Mouse (Mus musculus) embryo, embryonic 11 days (tissue): Measurements from ENCODE around the gene Maco1.

Source experiments
- DNase-seq: peaks from one replicate; pipeline ENCODE4 v3.0.0-alpha.2; 2015

Gene Maco1

DNA sequence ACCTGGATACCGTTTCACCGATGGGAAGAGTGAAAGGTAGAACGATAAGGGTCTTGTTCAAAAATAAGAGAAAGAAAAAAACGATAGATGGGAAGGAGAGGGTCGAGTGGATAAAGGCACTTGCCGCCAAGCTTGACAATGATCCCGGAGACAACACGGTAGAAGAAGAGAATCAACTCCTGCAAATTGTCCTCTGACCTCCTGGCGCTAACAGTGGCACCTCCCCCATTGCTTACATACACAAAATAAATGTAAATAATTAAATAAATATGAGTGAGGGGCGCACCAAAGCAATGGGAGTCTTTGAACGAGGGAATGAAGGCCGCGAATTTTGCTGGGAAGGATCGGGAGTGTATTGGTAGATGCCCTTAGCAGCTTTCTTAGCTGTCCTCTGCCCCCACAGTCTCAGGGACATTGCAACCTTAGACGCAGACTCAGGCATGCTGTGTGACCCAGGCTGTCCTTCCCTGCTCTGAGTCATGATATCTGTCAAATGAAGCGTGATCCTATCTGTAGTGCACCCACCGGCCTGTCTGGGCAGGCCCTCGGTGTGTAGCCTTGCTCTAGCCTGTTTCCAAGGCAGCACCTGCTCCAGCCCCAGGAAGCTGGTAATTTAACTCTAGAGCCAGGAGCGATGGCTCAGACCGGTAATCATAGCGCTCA lies 84.8 kb downstream of the Maco1 start:
- DNase-seq, result peak; percentile 37

DNA sequence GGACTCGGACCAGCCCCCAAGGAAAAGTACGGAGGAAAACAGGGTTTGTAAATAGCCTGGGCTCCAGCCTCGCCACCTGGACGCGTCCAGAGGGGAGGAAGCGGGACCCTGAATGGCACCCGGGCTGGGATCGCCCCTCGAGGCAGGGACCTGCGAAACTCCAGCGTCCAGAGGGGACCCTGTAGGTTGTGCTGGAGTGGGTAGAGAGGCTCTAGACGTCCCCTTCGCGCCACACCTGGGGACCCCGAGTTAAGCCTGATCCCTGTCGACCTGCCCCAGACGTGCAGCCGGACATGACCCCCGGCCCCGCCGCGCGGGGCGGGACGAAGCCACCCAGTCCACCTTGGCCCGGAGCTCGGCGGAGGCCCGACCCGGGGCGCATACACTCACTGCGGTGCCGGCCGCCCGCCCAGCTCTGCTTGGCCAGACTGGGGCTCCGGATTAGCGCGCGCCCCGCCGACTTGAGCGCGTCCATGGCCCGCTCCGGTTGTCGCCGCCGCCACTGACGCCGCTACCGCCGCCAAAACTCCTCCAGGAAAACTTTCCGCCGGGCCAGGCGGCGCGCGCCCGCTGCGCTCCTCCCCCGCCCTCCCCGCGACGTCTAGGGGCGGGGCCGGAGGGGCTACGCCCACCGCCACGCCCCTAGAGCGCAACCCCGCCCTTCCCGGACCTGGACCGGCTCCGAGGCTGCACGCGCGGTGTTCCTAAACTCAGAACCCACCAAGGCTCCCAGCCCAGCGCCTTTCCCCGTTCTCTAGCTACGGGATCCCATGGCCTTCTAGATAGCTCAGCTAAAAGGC lies 85.5 kb downstream of the Maco1 start, which contains the start of gene Ldlrap1:
Ldlrap1 (minus strand) TSS at position 599 of the 800 bp plus-strand sequence.
- peak; percentile 91 for DNase-seq

DNA sequence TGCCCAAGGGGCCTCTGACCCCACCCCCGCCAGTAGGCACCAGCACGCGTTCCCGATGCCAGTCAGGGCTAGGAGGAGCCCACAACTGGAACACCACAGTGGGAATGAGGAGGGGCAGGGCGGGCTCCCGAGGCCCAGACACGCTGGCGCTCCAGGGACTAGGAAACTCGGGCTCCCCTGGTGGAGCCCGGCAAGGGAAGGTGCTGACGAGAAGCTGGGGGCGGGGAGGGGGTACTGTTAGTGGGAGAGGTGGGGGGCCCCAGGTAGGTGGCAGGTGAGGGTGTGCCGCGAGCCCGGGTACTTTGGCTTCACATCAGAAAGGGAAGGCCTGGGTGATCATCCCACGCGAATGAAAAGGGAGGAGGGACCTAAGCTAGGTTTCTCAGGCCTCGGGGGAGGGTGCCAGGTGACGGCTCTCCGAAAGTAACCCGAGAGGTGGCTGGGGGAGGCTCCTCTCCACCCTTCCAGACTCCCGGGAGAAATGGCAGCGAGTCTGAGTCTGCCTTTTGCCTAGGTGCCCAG lies 86.2 kb downstream of the Maco1 start:
- peak; percentile 34 for DNase-seq

DNA sequence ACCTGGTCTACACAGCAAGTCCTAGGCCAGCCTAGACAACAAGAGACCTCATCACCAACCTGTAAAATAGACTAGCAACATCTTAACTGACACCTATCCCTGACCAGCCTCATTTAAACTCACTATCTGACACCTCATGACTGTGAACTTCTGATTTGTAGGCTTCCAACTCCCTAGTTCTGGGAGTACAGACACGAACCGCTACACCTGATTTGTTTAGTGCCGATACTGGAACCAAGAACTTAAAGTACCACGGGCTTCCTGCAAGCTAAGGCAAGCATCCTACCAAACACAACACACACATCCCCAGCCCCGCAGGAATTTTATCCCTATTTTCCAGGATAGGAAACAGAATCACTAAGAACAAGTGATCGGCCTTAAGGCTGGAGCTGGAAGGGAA lies 86.9 kb downstream of the Maco1 start:
- no peak for DNase-seq

DNA sequence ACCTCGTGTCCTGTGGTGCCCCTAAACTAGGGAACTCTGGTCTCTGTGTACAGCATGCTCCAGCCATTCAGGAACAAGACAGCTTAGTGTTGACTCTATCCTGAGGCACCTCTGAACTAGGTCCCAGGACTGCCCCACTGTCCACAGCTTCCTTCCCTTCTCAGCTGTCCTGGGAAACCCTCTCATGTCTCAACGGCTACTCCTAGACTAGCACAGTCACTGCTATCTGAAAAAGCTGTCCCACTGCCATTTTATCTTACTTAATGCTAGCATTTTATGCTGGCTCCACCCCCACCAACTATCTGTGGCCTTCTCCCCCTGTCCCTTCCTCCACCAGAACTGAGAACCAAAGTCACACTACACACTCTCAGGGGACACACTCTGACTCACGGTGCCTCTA lies 88.8 kb downstream of the Maco1 start:
- no peak for DNase-seq

DNA sequence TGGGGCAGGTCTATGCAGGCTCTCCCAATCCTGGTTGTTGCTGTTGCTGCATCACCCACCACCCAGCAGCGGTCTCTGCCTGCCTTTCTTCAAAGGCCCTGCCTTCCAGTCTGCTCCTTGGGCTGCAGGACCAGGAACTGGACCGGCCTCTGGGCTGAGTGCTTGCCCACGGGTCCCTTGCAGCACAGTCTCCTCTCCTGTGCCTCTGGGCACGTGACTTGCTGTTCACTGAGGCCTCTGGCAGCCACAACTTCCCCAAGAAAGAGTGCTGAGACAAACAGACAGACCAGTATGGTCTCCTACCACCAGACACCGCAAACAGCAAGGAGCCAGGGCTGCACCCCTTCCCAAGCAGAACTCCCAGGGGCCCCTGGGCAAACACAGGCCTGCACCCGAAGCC lies 90.8 kb downstream of the Maco1 start:
- DNase-seq, result no peak

DNA sequence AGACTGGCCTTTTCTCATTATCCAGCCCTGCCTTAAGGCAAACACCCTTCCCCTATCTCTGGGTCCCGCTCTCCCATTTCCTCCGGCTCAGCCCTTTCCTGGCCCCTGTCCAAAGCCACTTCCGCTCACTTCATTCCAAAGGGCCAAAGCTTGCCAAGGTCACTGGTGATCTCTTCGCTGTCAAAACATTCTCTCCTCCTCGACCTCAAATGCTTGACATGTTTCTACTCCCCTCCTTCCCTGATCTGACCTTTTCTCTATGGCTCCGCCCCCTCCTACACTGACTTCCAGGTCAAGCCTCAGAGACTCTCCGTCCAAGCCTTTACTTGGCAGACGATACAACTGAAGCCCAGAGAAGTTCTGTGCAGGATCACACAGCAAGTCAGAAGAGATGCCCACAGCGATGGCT lies 92.3 kb downstream of the Maco1 start:
- no peak for DNase-seq

DNA sequence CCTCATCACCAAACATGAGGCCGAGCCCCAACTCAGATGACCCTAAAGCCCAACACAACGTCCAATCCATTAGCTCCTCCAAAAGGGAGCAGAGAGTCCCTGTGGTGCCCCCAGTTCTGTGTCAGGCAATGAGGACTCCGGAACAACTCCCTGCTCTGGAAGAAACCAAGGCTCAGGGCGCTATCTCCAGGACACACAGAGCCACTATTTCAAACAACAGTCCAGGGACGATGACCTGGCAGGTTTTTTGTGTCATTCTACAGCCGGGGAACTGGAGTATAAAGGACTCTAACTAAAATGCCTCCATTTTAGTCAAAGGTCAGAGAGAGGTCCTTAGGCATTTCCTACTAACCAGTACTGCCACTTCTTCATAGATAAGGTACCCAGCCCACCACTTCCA lies 92.9 kb downstream of the Maco1 start:
- no peak for DNase-seq

DNA sequence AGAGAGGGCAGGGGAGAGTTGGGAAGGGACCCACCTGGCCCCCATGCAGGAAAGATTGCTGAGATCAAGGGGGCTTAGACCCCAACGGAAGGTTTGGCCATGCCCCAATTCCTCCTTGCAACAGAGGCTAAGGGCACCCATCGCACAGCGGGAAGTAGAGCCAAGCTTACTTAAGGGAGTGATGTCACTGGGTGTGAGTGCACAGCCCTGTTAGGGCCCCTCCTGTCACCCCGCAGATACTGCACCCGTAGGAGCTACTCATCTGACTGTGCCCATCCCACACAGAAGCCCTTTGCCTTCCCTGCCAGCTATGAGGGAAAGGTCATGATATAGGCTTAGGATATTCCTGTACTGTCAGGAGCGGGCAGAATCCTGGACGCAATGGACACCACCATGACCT lies 93.6 kb downstream of the Maco1 start:
- DNase-seq, result no peak

DNA sequence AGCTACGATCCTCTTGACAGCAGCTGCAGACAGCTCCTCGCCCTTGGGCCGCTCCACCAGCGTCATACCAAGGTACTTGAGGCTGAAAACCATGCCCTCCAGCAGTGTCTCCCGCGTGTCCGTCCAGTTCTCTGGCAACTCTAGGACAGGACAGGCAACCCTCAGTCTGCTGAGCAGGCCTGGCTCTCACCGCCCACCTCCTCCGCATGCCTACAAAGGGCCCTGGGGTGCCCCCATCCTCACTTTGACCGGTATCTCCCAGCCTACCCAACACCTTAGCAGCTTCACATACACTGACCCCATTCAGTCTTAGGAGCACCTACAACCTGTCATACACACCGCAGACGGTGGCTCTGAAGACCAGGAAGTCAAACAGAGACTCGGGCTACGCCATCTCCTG lies 94.2 kb downstream of the Maco1 start:
- DNase-seq, result no peak

DNA sequence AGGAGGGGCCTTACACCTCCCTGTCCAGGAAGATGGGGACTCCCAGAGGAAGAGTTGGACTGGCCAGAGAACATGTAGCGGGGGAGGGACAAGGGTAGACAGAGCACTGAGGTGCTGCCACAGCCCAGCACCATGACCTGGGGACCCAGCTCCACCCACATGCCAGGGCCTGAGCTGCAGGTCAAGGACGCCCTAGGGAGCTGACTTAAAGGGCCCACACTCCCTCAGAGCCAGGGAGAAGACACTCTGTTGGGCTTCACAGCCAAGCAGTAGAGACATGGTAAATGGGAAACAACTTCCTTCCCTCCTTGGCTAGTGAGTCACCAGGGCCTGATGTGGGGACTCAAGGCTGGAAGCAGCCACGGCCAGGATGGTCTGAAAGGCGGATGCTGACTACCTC lies 94.8 kb downstream of the Maco1 start:
- DNase-seq, result no peak

DNA sequence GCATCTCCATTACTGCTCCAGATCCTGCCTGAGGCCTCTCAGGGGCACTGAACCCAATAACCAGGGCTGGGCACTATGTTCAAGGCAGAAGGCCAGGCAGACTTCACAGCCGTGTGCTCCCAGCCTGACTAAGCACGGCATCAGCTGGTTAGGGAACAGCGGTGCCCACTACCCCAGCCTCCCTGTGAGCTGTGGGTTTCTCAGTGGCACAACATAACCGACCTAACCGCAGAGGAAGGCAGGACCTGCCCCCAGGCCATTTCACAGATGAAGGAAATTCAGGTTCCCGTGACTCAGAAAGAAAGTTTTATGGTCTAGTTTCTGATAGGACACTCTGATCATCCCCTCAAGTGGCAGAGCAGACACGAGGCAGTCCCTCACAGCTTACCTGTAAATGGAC lies 96.2 kb downstream of the Maco1 start:
- no peak for DNase-seq

DNA sequence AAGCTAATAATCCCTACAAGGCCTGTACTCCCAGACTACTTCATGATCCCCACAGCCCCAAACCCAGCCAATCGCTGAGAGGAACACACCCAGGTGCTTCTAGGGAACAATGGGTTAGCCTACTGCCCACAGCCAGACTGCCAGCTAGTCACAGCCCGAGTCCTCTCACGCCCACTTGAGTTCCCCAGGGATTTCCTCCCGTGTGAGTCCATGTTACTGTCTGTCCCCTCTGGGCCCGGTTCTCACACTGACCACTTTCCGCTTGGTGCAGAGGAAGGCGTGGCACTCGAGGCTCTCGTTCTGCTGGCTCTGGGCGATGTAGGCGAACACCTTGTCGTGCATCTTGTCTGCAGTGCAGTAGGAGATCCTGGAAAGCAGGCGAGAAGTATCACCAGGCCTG lies 98.2 kb downstream of the Maco1 start:
- no peak for DNase-seq

DNA sequence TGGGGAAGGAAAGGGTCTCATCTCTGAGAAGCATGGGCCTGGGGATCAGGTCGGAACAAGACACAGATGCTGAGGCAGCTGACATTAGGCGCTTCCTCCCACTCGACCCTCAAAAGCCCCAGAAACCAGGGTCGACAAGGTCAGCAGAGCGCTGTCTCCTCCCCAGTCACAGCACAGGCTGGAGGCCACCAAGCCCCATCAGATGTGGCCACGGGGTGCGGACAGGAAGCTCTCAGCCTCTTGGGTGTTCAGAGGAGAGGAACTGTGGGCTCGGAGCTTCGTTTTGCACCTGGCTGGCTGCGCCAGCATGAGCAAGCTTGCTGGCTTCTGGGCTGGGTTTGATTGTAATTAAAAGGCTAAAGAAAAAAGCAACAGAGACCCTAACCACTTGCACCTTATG lies 98.8 kb downstream of the Maco1 start:
- no peak for DNase-seq

DNA sequence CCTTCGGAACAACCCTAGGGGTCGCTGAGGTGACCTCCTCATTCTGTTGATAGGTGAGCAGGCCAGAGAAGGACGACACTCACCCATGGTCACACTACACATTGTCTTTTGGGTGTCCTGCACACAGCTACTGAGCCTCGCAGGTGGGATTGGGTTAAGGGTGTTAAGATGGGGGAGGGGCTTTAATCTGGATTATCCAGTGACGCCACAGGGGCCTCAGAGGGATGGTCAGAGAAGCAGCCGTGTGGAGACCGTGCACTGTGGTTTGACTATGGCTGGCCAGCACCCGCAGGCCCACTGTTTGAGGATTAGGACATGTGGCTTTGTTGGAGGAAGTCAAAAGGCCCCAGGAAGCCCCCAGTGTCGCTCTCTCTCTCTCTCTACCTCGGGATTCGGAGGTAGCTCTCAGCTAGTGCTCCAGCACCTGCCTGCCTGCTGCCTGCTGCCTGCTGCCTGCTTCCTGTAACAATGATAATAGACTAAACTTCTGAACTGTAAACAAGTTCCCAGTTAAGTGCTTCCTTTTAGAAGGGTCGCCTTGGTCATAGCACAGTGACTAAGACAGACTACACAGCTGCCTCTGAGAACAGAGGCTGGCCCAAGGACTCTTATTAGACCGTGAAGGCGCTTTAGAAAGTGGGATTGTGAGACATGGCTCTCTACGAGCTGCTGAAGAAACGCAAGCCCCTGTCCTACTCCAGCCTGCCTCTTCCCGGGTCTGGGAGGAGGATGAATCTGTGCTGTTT lies 99.5 kb downstream of the Maco1 start:
- peak; percentile 42 for DNase-seq

DNA sequence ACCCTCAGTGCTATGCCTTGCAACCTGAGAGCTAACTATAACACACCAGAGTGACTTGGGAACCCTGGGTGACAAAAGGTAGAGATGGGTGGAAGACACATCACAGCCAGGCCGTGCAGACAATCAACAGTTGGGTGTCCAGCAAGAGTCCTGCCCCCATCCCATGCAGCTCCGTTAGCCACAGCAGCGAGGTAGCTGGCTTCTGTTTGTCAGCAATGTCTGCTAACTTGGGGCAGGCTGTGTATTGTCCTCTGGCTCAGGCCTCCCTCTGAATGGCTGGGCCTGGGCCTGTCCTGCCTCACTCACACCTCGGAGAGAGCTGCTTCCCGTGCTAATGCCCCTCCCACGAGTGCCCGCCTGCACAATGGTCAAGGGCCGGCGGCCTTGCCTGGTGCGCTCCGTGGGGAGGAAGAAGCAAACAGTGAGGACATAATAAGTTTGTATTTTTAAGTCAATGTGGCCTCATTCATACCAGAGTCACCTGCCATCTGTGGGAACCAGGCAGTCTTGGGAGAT lies 100.2 kb downstream of the Maco1 start:
- peak; percentile 34 for DNase-seq
